Mouse (Mus musculus) adrenal gland, postnatal 25 days (tissue): ENCODE measurements around the gene Olfr649. TPM values are rescaled to one million over a fixed set of nuclear protein-coding genes. Genes with fewer than 3 reads are reported as not detected.

Source experiments
- total RNA-seq: library from RNA; stranded (reverse); gene quantifications from 2 replicates; pipeline ENCODE4 v1.2.3, GENCODE M21; 2021

The Olfr649 gene
- total RNA-seq, 1 experiment from 2014 or later, result not detected

Other genes with a start within 250 kb of the Olfr649 start
- 0.06 TPM in 1 of 2 replicates, not detected in the other for gene Olfr635, start 224.8 kb downstream of the Olfr649 start, total RNA-seq
- gene Olfr638, start 197.2 kb downstream of the Olfr649 start, total RNA-seq, result not detected in 2 replicates
- gene Olfr639, start 178.7 kb downstream of the Olfr649 start, total RNA-seq, result 0.06 TPM in 1 of 2 replicates, not detected in the other
- gene Olfr640, start 170.4 kb downstream of the Olfr649 start, total RNA-seq, result not detected in 2 replicates
- not detected in 2 replicates for gene Olfr641, start 160.5 kb downstream of the Olfr649 start, total RNA-seq
- gene Olfr642, start 143.3 kb downstream of the Olfr649 start, total RNA-seq, result not detected in 2 replicates
- gene 4930516K23Rik, start 134.5 kb downstream of the Olfr649 start, total RNA-seq, result not detected in 2 replicates
- gene Olfr644, start 124.1 kb downstream of the Olfr649 start, total RNA-seq, result not detected in 2 replicates
- not detected in 2 replicates for gene Olfr645, start 110.5 kb downstream of the Olfr649 start, total RNA-seq
- gene Olfr646, start 91.1 kb downstream of the Olfr649 start, total RNA-seq, result not detected in 2 replicates
- gene Ubqln5, start 66.2 kb downstream of the Olfr649 start, total RNA-seq, result not detected in 2 replicates
- not detected in 2 replicates for gene Olfr643, start 58.6 kb downstream of the Olfr649 start, total RNA-seq
- gene Ubqln3, start 52.7 kb downstream of the Olfr649 start, total RNA-seq, result not detected in 2 replicates
- not detected in 2 replicates for gene Ubqlnl, start 45.4 kb downstream of the Olfr649 start, total RNA-seq
- gene Olfm5, start 31.2 kb downstream of the Olfr649 start, total RNA-seq, result not detected in 2 replicates
- not detected in 2 replicates for gene Olfr648, start 12.6 kb downstream of the Olfr649 start, total RNA-seq
- gene Trim6, start 22.8 kb upstream of the Olfr649 start, total RNA-seq, result 0.48 and 1.2 TPM in 2 replicates
- gene Trim34a, start 48.5 kb upstream of the Olfr649 start, total RNA-seq, result 7.7 and 12.1 TPM in 2 replicates
- 5.7 and 7.3 TPM in 2 replicates for gene Trim5, start 92.1 kb upstream of the Olfr649 start, total RNA-seq
- 15.5 and 24.4 TPM in 2 replicates for gene Trim12a, start 119.5 kb upstream of the Olfr649 start, total RNA-seq
- gene Trim34b, start 133.5 kb upstream of the Olfr649 start, total RNA-seq, result 0.79 and 1.00 TPM in 2 replicates
- 14.2 and 19.2 TPM in 2 replicates for gene Trim12c, start 157.4 kb upstream of the Olfr649 start, total RNA-seq
- gene Trim30b, start 173.9 kb upstream of the Olfr649 start, total RNA-seq, result 0.12 TPM in 1 of 2 replicates, not detected in the other
- not detected in 2 replicates for gene Trim30c, start 204.9 kb upstream of the Olfr649 start, total RNA-seq